Mouse (Mus musculus): ENCODE data around the gene Syt3.

The Syt3 gene

GRCm38 (mm10) chr7:44446070-44446855 is 62.4 kb downstream of the Syt3 start:
- DNase-seq (ENCODE audit: low spot score), result no peak
